Mouse (Mus musculus): ENCODE results near the gene Gm10840. TPM values are rescaled to one million over a fixed set of nuclear protein-coding genes. Genes with fewer than 3 reads are reported as not detected.

Gene Gm10840
- total and polyA plus RNA-seq, 3 experiments, result not detected

GRCm38 (mm10) chr11:106162237-106162636 is 1.6 kb downstream of the Gm10840 start:
- no peak overlapping the region for H3K4me3 ChIP-seq (replicated peaks in 1 of 3; ENCODE audit: low read depth in 2 of 3, low read length in 2 of 3, poor library complexity in 1 of 3)
- peaks cover 21% of the 10 kb centered on the region for H3K79me2 ChIP-seq (replicated peaks; ENCODE audit: control insufficient read depth, extremely low read depth, insufficient read depth, poor library complexity, severe bottlenecking)
- H3K9ac ChIP-seq (ENCODE audit: insufficient read depth, low read depth), result no peak overlapping the region
- H3K27ac ChIP-seq (ENCODE audit: insufficient read depth, low read depth), result no peak overlapping the region
- no peak for DNase-seq (ENCODE audit: extremely low read depth)
- peaks cover 14 to 40% of the 10 kb centered on the region in 2 experiments for H3K4me1 ChIP-seq (ENCODE audit: control insufficient read depth in 1 of 2, insufficient read depth in 2 of 2)
- in situ Hi-C loops (cut with MboI; ENCODE audit: low pct_ligation_motif_present, low pct_unique_long_range_greater_than_20kb, low sequenced_read_pairs), result no loop called here
- H3K4me2 ChIP-seq (ENCODE audit: insufficient read depth, low read depth, poor library complexity, severe bottlenecking), result no peak overlapping the region
- peaks cover 51 to 63% of the 10 kb centered on the region in 2 experiments for H3K36me3 ChIP-seq (replicated peaks in 1 of 2; ENCODE audit: control insufficient read depth in 1 of 2, insufficient read depth in 1 of 2, low read length in 1 of 2)
- H3K27me3 ChIP-seq (replicated peaks), result no peaks in the 10 kb centered on the region
- dilution Hi-C loops (cut with MboI; ENCODE audit: extremely low pct_ligation_motif_present, extremely low pct_unique_long_range_greater_than_20kb, low sequenced_read_pairs), result no loop called here
- TF ChIP-seq MAX (IDR thresholded peaks at IDR 0.05; ENCODE audit: low read length) (no peak), HCFC1 (IDR thresholded peaks at IDR 0.05; ENCODE audit: low read depth, low read length) (no peak), UBTF (IDR thresholded peaks at IDR 0.05; ENCODE audit: low read depth, low read length) (no peak), ZMIZ1 (IDR thresholded peaks at IDR 0.05; ENCODE audit: low read depth, low read length) (no peak), E2F4 (IDR thresholded peaks at IDR 0.05; ENCODE audit: insufficient replicate concordance, low read depth, low read length) (no peak), CHD2 (IDR thresholded peaks at IDR 0.05; ENCODE audit: low read length) (no peak), JUN (IDR thresholded peaks at IDR 0.05; ENCODE audit: insufficient read depth, low read depth, low read length) (no peak), MAZ (IDR thresholded peaks at IDR 0.05; ENCODE audit: low read depth, low read length) (no peak), USF2 (conservative IDR thresholded peaks at IDR 0.05; ENCODE audit: low read depth, low read length) (no peak), POLR2A (IDR thresholded peaks at IDR 0.05; ENCODE audit: low read depth, low read length) (no peak), RCOR1 (conservative IDR thresholded peaks at IDR 0.05; ENCODE audit: low read depth, low read length) (no peak), JUND (conservative IDR thresholded peaks at IDR 0.05; ENCODE audit: low read depth, low read length) (no peak), RAD21 (IDR thresholded peaks at IDR 0.05; ENCODE audit: low read depth, low read length) (no peak), POLR2AphosphoS2 (IDR thresholded peaks at IDR 0.05; ENCODE audit: low read depth, low read length) (no peak)
- no peaks in the 10 kb centered on the region for H3K9me3 ChIP-seq (replicated peaks; ENCODE audit: low read length)

- Histone ChIP-seq H3K9ac (ENCODE audit: insufficient read depth, low read depth) (no peak overlapping the region), H3K4me2 (ENCODE audit: insufficient read depth, low read depth, poor library complexity, severe bottlenecking) (no peak overlapping the region), H3K27ac (ENCODE audit: insufficient read depth, low read depth) (no peak overlapping the region), H3K79me2 (replicated peaks; ENCODE audit: control insufficient read depth, extremely low read depth, insufficient read depth, poor library complexity, severe bottlenecking) (peaks cover 8% of the 10 kb centered on the region; the same call in 1 of the 2 replicates), H3K4me3 (replicated peaks in 1 of 3; ENCODE audit: low read depth in 2 of 3, low read length in 2 of 3, poor library complexity in 1 of 3) (no peak overlapping the region), H3K4me1 (ENCODE audit: control insufficient read depth in 1 of 2, insufficient read depth in 2 of 2) (peaks cover 8 to 38% of the 10 kb centered on the region in 2 experiments), H3K9me3 (replicated peaks; ENCODE audit: low read length) (no peaks in the 10 kb centered on the region), H3K36me3 (replicated peaks in 1 of 2; ENCODE audit: control insufficient read depth in 1 of 2, insufficient read depth in 1 of 2, low read length in 1 of 2) (peaks cover 49 to 61% of the 10 kb centered on the region in 2 experiments), H3K27me3 (replicated peaks) (no peaks in the 10 kb centered on the region)
- DNase-seq (ENCODE audit: extremely low read depth), result no peak
- TF ChIP-seq CTCF (conservative IDR thresholded peaks at IDR 0.05 in 1 of 2, IDR thresholded peaks at IDR 0.05 in 1 of 2; ENCODE audit: low read depth in 2 of 2, low read length in 2 of 2) (no peak), TCF12 (IDR thresholded peaks at IDR 0.05; ENCODE audit: low read depth, low read length) (no peak), NRF1 (IDR thresholded peaks at IDR 0.05; ENCODE audit: low read depth, low read length) (no peak)
- in situ Hi-C loops (cut with MboI; ENCODE audit: low pct_ligation_motif_present, low pct_unique_long_range_greater_than_20kb, low sequenced_read_pairs) (no loop called here), dilution Hi-C loops (cut with MboI; ENCODE audit: extremely low pct_ligation_motif_present, extremely low pct_unique_long_range_greater_than_20kb, low sequenced_read_pairs) (no loop called here)
Measured at GRCm38 (mm10) chr11:106163546-106163945, 2.9 kb downstream of the Gm10840 start.
